ENCODE assay signal across 8 mouse cellular contexts in the genomic region with DNA sequence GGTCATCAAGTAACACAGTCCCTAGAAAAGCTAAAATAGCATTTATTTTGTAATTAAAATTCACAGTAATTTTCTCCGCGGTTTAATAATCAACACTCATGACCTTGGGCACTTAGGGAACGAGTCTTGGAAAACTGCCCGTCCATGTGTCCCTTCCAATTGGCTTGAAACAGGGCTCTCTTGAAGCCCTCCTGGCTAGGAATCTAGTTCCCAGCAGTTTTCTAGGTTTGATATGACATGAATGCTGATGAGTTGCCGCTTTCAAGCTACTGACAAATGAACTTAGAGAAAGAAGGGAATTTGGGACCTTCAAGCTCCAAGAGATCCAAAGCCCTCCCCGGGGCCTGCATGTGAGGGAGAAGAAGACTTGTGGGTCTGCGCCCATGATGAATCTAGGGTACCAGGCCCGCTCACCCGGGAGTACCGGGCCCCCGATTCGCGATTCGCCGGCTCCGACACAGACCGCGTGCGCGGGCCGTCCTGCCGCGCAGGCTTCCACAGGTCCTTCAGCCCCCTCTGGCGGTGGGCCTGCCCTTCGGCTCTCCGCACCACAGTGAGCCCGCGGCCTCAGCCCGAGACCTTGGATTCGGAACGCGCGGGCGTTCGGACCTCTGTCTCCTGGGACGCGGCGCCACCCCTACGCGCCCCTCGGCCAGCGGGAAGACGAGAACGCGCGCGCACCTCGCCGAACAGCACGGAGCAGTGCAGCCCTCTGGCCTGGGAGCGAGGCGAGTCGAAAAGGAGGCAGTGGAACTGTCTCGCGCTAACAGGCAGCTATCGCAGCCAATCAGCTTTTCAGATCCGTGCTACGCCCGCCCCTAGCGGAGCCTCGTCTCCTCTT. TPM values are rescaled to one million over a fixed set of nuclear protein-coding genes. Genes with fewer than 3 reads are reported as not detected.
A peak's percentile ranks its signal among the peaks of the same experiment; 100 is the strongest.
DNase-seq lines count a peak whose midpoint lies in the region; ATAC-seq lines count a peak whose summit lies in the region.

A gene (plus strand): TSS at position 531 of the 841 bp plus-strand sequence.
A gene (minus strand): TSS at position 776 of the 841 bp plus-strand sequence.

- peak; percentile 89 for DNase-seq in T-cell, adult 2 months (ENCODE audit: low spot score)
- peak; percentile 99 to 100 for DNase-seq in cerebellum, postnatal 25 days
- DNase-seq in frontal cortex, postnatal 25 days (ENCODE audit: low spot score in 2 of 2), result peak; percentile 99
- peak; percentile 99 to 100 for DNase-seq in layer of hippocampus, postnatal 14 days (ENCODE audit: low spot score in 2 of 2)
- peak; percentile 97 for DNase-seq in lung, postnatal 10 days
- DNase-seq in ovary, postnatal 14 days (ENCODE audit: low spot score), result peak; percentile 96
- peak; percentile 94 to 97 for DNase-seq in thymus, postnatal 10 days (ENCODE audit: low spot score in 2 of 2)

- 2% methylated on average over 60 of the region's 61 CpGs for WGBS in hindbrain, embryonic 13.5 days

- peaks cover 4% of the 10 kb centered on the region; the same call in 1 of the 2 replicates for H3K4me1 ChIP-seq in hindbrain, embryonic 13.5 days (replicated peaks)

- H3K27ac ChIP-seq in hindbrain, embryonic 13.5 days, result peak within 1 kb of the TSS; percentile 96

- H3K36me3 ChIP-seq in hindbrain, embryonic 13.5 days, result no peaks in the 10 kb centered on the region

- no peaks in the 10 kb centered on the region for H3K27me3 ChIP-seq in hindbrain, embryonic 13.5 days

- peak within 1 kb of the TSS; percentile 83 for H3K9ac ChIP-seq in hindbrain, embryonic 13.5 days

- H3K4me3 ChIP-seq in hindbrain, embryonic 13.5 days, result peak within 1 kb of the TSS; percentile 62

- ATAC-seq in hindbrain, embryonic 13.5 days (ENCODE audit: low FRiP score), result peak; percentile 100

- peak within 1 kb of the TSS; percentile 65 for H3K4me2 ChIP-seq in hindbrain, embryonic 13.5 days

- no peaks in the 10 kb centered on the region for H3K9me3 ChIP-seq in hindbrain, embryonic 13.5 days

RNA-seq across cellular contexts. Expression of the first gene that starts in this region (rescaled TPM):
- polyA plus RNA-seq in hindbrain, embryonic 13.5 days (2015; fragmentation: Nextera tagmentation; extraction: Ambion mirVana), result 12.0 and 12.1 TPM in 2 replicates
- 10 to 100 TPM; 12.4 to 12.6 TPM for total RNA-seq in layer of hippocampus, postnatal 14 days (2021)

RNA-seq across cellular contexts. Expression of the second gene that starts in this region (rescaled TPM):
- polyA plus RNA-seq in hindbrain, embryonic 13.5 days (2015; fragmentation: Nextera tagmentation; extraction: Ambion mirVana), result 3.4 and 5.2 TPM in 2 replicates
- 10 to 100 TPM; 21.4 to 22.6 TPM for total RNA-seq in layer of hippocampus, postnatal 14 days (2021)

Comparison
In these comparisons a context has a peak if more than half of its experiments do, and no peak if none do; other contexts are left out.
1. Peak in every context shown above with its lines: DNase-seq, ATAC-seq, H3K4me3 ChIP-seq and H3K27ac ChIP-seq.